Mouse (Mus musculus) lung, postnatal 0 days (tissue): ENCODE data around the gene Slc38a10. TPM values are rescaled to one million over a fixed set of nuclear protein-coding genes. Genes with fewer than 3 reads are reported as not detected.

Experiments
- ATAC-seq: fragments of 200-750 bp; cut with Nextera tagmentation; 2 replicates; pipeline ENCODE4 v1.8.0; 2017; ENCODE audit warnings: moderate library complexity
- DNase-seq: peaks from one replicate; pipeline ENCODE4 v3.0.0-alpha.2; 2016; ENCODE audit warnings: low spot score
- H3K27ac ChIP-seq: fragments of 300-500 bp; sonication (generic); 2 replicates; pipeline ENCODE4 v1.5.1; 2014; ENCODE audit warnings: antibody characterized with exemption, mild to moderate bottlenecking, low read length, mixed read lengths
- H3K27me3 ChIP-seq: fragments of 300-500 bp; sonication (generic); replicated peaks from 2 replicates; pipeline ENCODE4 v1.6.1; 2014; ENCODE audit warnings: low read length, mixed read lengths; ENCODE audit not compliant: insufficient read depth
- H3K36me3 ChIP-seq: fragments of 300-500 bp; sonication (generic); 2 replicates; pipeline ENCODE4 v1.6.1; 2014; ENCODE audit warnings: low read length, mixed read lengths; ENCODE audit not compliant: insufficient read depth
- H3K4me1 ChIP-seq: fragments of 300-500 bp; sonication (generic); 2 replicates; pipeline ENCODE4 v1.6.1; 2014; ENCODE audit warnings: antibody characterized with exemption, low read depth, low read length, mixed read lengths; ENCODE audit not compliant: insufficient read depth
- H3K4me2 ChIP-seq: fragments of 300-500 bp; sonication (generic); replicated peaks from 2 replicates; pipeline ENCODE4 v1.6.1; 2014; ENCODE audit warnings: low read depth, mild to moderate bottlenecking, low read length, moderate library complexity, mixed read lengths
- H3K4me3 ChIP-seq: fragments of 300-500 bp; sonication (generic); 2 replicates; pipeline ENCODE4 v1.5.1; 2014; ENCODE audit warnings: low read depth, low read length
- H3K9ac ChIP-seq: fragments of 300-500 bp; sonication (generic); replicated peaks from 2 replicates; pipeline ENCODE4 v1.6.1; 2014; ENCODE audit warnings: low read depth, mild to moderate bottlenecking
- H3K9me3 ChIP-seq: fragments of 300-500 bp; sonication (generic); 2 replicates; pipeline ENCODE4 v1.6.1; 2016; ENCODE audit warnings: low read length, mixed read lengths
- CTCF ChIP-seq: IDR thresholded peaks from 2 replicates; pipeline ENCODE4 v1.5.1; 2016; ENCODE audit warnings: antibody characterized with exemption, mild to moderate bottlenecking
- EP300 ChIP-seq: IDR thresholded peaks from 2 replicates; pipeline ENCODE4 v1.6.1; 2016; ENCODE audit warnings: antibody characterized with exemption, mild to moderate bottlenecking, control low read depth
- WGBS: fragments of 180-500 bp; shearing (Covaris S2); extraction: QIAGEN DNeasy Blood & Tissue Kit; methylation state at CpG from one replicate; pipeline ENCODE4 v1.1.7; 2014; 5-methylcytosine and 5-hydroxymethylcytosine counted together
- polyA plus RNA-seq: library from polyadenylated mRNA; unstranded; fragments of >200 nt; fragmentation: Nextera tagmentation; extraction: Ambion mirVana; gene quantifications from 2 replicates; pipeline ENCODE4 v1.2.1, GENCODE M21; 2015

Slc38a10 gene
- polyA plus RNA-seq, 1 experiment from 2014 or later: 66.6 TPM

GRCm38 (mm10) chr11:120071065-120071464 is 80.1 kb downstream of the Slc38a10 start:
- Histone ChIP-seq H3K27ac (no peak overlapping the region), H3K4me1 (no peaks in the 10 kb centered on the region), H3K27me3 (no peaks in the 10 kb centered on the region), H3K36me3 (peaks cover 9% of the 10 kb centered on the region; the same call in 1 of the 2 replicates), H3K9me3 (no peaks in the 10 kb centered on the region), H3K4me3 (no peak overlapping the region), H3K9ac (no peak overlapping the region), H3K4me2 (no peak overlapping the region)
- TF ChIP-seq CTCF (no peak), EP300 (no peak)
- 66% methylated on average over 12 of the region's 12 CpGs for WGBS
- DNase-seq: peak; percentile 8
- no peak for ATAC-seq

GRCm38 (mm10) chr11:120070286-120070930 is 80.7 kb downstream of the Slc38a10 start:
- no peak for TF ChIP-seq EP300
- TF ChIP-seq CTCF: no peak
- no peak overlapping the region for H3K9ac ChIP-seq
- H3K4me1 ChIP-seq: no peaks in the 10 kb centered on the region
- H3K4me2 ChIP-seq: no peak overlapping the region
- no peaks in the 10 kb centered on the region for H3K9me3 ChIP-seq
- ATAC-seq (no peak), DNase-seq (no peak)
- peaks cover 7% of the 10 kb centered on the region; the same call in 1 of the 2 replicates for H3K36me3 ChIP-seq
- no peaks in the 10 kb centered on the region for H3K27me3 ChIP-seq
- 93% methylated on average over 24 of the region's 27 CpGs for WGBS
- H3K4me3 ChIP-seq: no peak overlapping the region
- H3K27ac ChIP-seq: no peak overlapping the region

GRCm38 (mm10) chr11:120069261-120069660 is 81.9 kb downstream of the Slc38a10 start:
- Histone ChIP-seq H3K9me3 (no peaks in the 10 kb centered on the region), H3K27me3 (no peaks in the 10 kb centered on the region), H3K36me3 (peaks cover 7% of the 10 kb centered on the region; the same call in 1 of the 2 replicates), H3K4me1 (no peaks in the 10 kb centered on the region), H3K9ac (no peak overlapping the region), H3K27ac (no peak overlapping the region), H3K4me2 (no peak overlapping the region), H3K4me3 (no peak overlapping the region)
- ATAC-seq (no peak), DNase-seq (no peak)
- 40% methylated on average over 11 of the region's 11 CpGs for WGBS
- TF ChIP-seq EP300 (no peak), CTCF (no peak)

GRCm38 (mm10) chr11:120067834-120068233 is 83.3 kb downstream of the Slc38a10 start:
- Histone ChIP-seq H3K36me3 (peaks cover 7% of the 10 kb centered on the region; the same call in 1 of the 2 replicates), H3K4me3 (no peak overlapping the region), H3K27ac (no peak overlapping the region), H3K4me2 (no peak overlapping the region), H3K4me1 (no peaks in the 10 kb centered on the region), H3K9me3 (no peaks in the 10 kb centered on the region), H3K9ac (no peak overlapping the region), H3K27me3 (no peaks in the 10 kb centered on the region)
- peak; percentile 21 for DNase-seq
- ATAC-seq: peak; percentile 35; the same call in 1 of the 2 replicates
- 64% methylated on average over 17 of the region's 17 CpGs for WGBS
- TF ChIP-seq CTCF: peak; percentile 63
- TF ChIP-seq EP300: no peak

- Histone ChIP-seq H3K4me3 (no peak overlapping the region), H3K27ac (no peak overlapping the region), H3K9ac (no peak overlapping the region), H3K4me1 (no peaks in the 10 kb centered on the region), H3K27me3 (no peaks in the 10 kb centered on the region), H3K36me3 (peaks cover 3% of the 10 kb centered on the region; the same call in 1 of the 2 replicates), H3K4me2 (no peak overlapping the region), H3K9me3 (no peaks in the 10 kb centered on the region)
- DNase-seq (peak; percentile 81), ATAC-seq (peak; percentile 73)
- WGBS: 33% methylated on average over 10 of the region's 10 CpGs
- TF ChIP-seq CTCF: peak; percentile 90
- TF ChIP-seq EP300: no peak
Measured at GRCm38 (mm10) chr11:120065291-120065690, 85.9 kb downstream of the Slc38a10 start.

- TF ChIP-seq EP300: no peak
- no peak for TF ChIP-seq CTCF
- H3K9me3 ChIP-seq: no peaks in the 10 kb centered on the region
- ATAC-seq (no peak), DNase-seq (no peak)
- no peak overlapping the region for H3K27ac ChIP-seq
- no peaks in the 10 kb centered on the region for H3K36me3 ChIP-seq
- no peaks in the 10 kb centered on the region for H3K4me1 ChIP-seq
- 92% methylated on average over 11 of the region's 11 CpGs for WGBS
- no peak overlapping the region for H3K4me3 ChIP-seq
- no peak overlapping the region for H3K9ac ChIP-seq
- H3K27me3 ChIP-seq: no peaks in the 10 kb centered on the region
- no peak overlapping the region for H3K4me2 ChIP-seq
Measured at GRCm38 (mm10) chr11:120064668-120065040, 86.5 kb downstream of the Slc38a10 start.
